Mouse (Mus musculus) embryonic fibroblast, embryonic 13.5 days (primary cell): ENCODE results near the gene Kcnip1.

ENCODE experiments used
- CTCF ChIP-seq: IDR thresholded peaks from 2 replicates; pipeline ENCODE4 v1.5.1; 2011; ENCODE audit warnings: mild to moderate bottlenecking, control low read depth, low read length, moderate library complexity, borderline replicate concordance; ENCODE audit not compliant: insufficient read depth
- POLR2A ChIP-seq: IDR thresholded peaks from 2 replicates; pipeline ENCODE4 v1.6.1; 2011; ENCODE audit warnings: low read depth, mild to moderate bottlenecking, control low read depth, low read length, moderate library complexity

DNA sequence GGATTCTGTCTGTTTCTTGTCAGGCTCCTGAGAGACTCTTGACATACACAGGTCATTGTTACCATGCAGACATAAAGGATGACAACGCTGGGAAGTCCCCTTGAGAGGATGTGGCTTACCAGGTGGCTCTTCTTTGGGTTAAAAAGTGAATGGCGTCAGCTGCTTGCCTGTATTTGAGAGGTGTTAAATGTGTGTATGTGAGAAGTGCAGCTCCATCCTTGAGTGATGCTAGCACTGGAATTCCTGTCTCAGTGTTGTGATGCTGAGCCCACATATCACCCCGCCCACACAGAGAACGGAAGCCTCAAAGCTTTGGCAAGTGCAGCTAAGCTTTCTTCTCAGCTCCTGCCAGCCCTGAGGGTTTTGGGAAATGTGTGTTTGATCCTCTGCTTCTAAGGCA lies 292.2 kb downstream of the Kcnip1 start:
- TF ChIP-seq CTCF: no peak
- TF ChIP-seq POLR2A: no peak
